Mouse (Mus musculus): ENCODE data around the gene Pcnx.

GRCm38 (mm10) chr12:81849629-81850028 is 10.2 kb upstream of the Pcnx start:
- TF ChIP-seq FLI1 (IDR thresholded peaks at IDR 0.05; ENCODE audit: low read length) = no peak
- no peak for TF ChIP-seq GATA1 (IDR thresholded peaks at IDR 0.05; ENCODE audit: borderline replicate concordance, low read length)

Data from megakaryocyte, embryonic 14.5 days (primary cell).